Mouse (Mus musculus): ENCODE data around the gene B3gnt4. TPM values are rescaled to one million over a fixed set of nuclear protein-coding genes. Genes with fewer than 3 reads are reported as not detected.

B3gnt4 gene
- polyA plus RNA-seq, 1 experiment from 2014 or later = 2.3 TPM

GRCm38 (mm10) chr5:123556451-123556850 is 46.2 kb downstream of the B3gnt4 start:
- DNase-seq (ENCODE audit: low spot score) (peak; percentile 37), ATAC-seq (no peak)
- no peak overlapping the region for H3K9ac ChIP-seq (ENCODE audit: low read length)
- H3K4me2 ChIP-seq (ENCODE audit: low read length) = no peak overlapping the region
- H3K27me3 ChIP-seq (replicated peaks; ENCODE audit: control insufficient read depth, insufficient read depth, low read length) = no peaks in the 10 kb centered on the region
- peaks cover 61% of the 10 kb centered on the region for H3K36me3 ChIP-seq (ENCODE audit: control insufficient read depth, insufficient read depth, low read length)
- no peaks in the 10 kb centered on the region for H3K9me3 ChIP-seq (replicated peaks; ENCODE audit: control insufficient read depth, low read length)
- 77% methylated on average over 2 of the region's 2 CpGs for WGBS
- H3K27ac ChIP-seq (ENCODE audit: low read depth, low read length) = no peak overlapping the region
- H3K4me3 ChIP-seq (ENCODE audit: low read depth, low read length) = no peak overlapping the region
- no peaks in the 10 kb centered on the region for H3K4me1 ChIP-seq (ENCODE audit: control insufficient read depth, insufficient read depth, low read length)

GRCm38 (mm10) chr5:123559588-123559987 is 49.3 kb downstream of the B3gnt4 start:
- H3K4me1 ChIP-seq (ENCODE audit: control insufficient read depth, insufficient read depth, low read length) = no peaks in the 10 kb centered on the region
- H3K27me3 ChIP-seq (replicated peaks; ENCODE audit: control insufficient read depth, insufficient read depth, low read length) = no peaks in the 10 kb centered on the region
- no peak overlapping the region for H3K9ac ChIP-seq (ENCODE audit: low read length)
- DNase-seq (ENCODE audit: low spot score) (no peak), ATAC-seq (no peak)
- no peak overlapping the region for H3K4me3 ChIP-seq (ENCODE audit: low read depth, low read length)
- 94% methylated on average over 8 of the region's 8 CpGs for WGBS
- no peak overlapping the region for H3K4me2 ChIP-seq (ENCODE audit: low read length)
- H3K36me3 ChIP-seq (ENCODE audit: control insufficient read depth, insufficient read depth, low read length) = peaks cover 87% of the 10 kb centered on the region
- H3K9me3 ChIP-seq (replicated peaks; ENCODE audit: control insufficient read depth, low read length) = no peaks in the 10 kb centered on the region
- H3K27ac ChIP-seq (ENCODE audit: low read depth, low read length) = no peak overlapping the region

GRCm38 (mm10) chr5:123561128-123561527 is 50.9 kb downstream of the B3gnt4 start:
- Histone ChIP-seq H3K27ac (ENCODE audit: low read depth, low read length) (no peak overlapping the region), H3K4me3 (ENCODE audit: low read depth, low read length) (no peak overlapping the region), H3K4me2 (ENCODE audit: low read length) (no peak overlapping the region), H3K36me3 (ENCODE audit: control insufficient read depth, insufficient read depth, low read length) (peaks cover 87% of the 10 kb centered on the region), H3K9me3 (replicated peaks; ENCODE audit: control insufficient read depth, low read length) (no peaks in the 10 kb centered on the region), H3K4me1 (ENCODE audit: control insufficient read depth, insufficient read depth, low read length) (no peaks in the 10 kb centered on the region), H3K27me3 (replicated peaks; ENCODE audit: control insufficient read depth, insufficient read depth, low read length) (no peaks in the 10 kb centered on the region), H3K9ac (ENCODE audit: low read length) (no peak overlapping the region)
- ATAC-seq (no peak), DNase-seq (ENCODE audit: low spot score) (no peak)
- 92% methylated on average over 11 of the region's 11 CpGs for WGBS

Small RNA genes within 50 kb of the gene (microRNA-seq; reads per million reads assigned to microRNA genes)
- gene Mir7647 = 1.1 reads per million

Other genes starting within 250 kb of the B3gnt4 start
- 71.6 and 78.2 TPM in 2 replicates for gene Bcl7a, start 166.6 kb upstream of the B3gnt4 start, polyA plus RNA-seq (2014; fragmentation: Nextera tagmentation; extraction: Ambion mirVana)
- gene Mlxip, start 115.7 kb upstream of the B3gnt4 start, polyA plus RNA-seq (2014; fragmentation: Nextera tagmentation; extraction: Ambion mirVana) = 11.5 and 15.2 TPM in 2 replicates
- gene Lrrc43, start 21.2 kb upstream of the B3gnt4 start, polyA plus RNA-seq (2014; fragmentation: Nextera tagmentation; extraction: Ambion mirVana) = 0.31 and 0.48 TPM in 2 replicates
- not detected in 2 replicates for gene Il31, start 21.0 kb upstream of the B3gnt4 start, polyA plus RNA-seq (2014; fragmentation: Nextera tagmentation; extraction: Ambion mirVana)
- 133 and 137 TPM in 2 replicates for gene Diablo, start 13.7 kb downstream of the B3gnt4 start, polyA plus RNA-seq (2014; fragmentation: Nextera tagmentation; extraction: Ambion mirVana)
- 2.1 and 2.3 TPM in 2 replicates for gene Gm49027, start 15.0 kb downstream of the B3gnt4 start, polyA plus RNA-seq (2014; fragmentation: Nextera tagmentation; extraction: Ambion mirVana)
- gene Vps33a, start 62.6 kb downstream of the B3gnt4 start, polyA plus RNA-seq (2014; fragmentation: Nextera tagmentation; extraction: Ambion mirVana) = 43.3 and 51.2 TPM in 2 replicates
- gene Clip1, start 174.2 kb downstream of the B3gnt4 start, polyA plus RNA-seq (2014; fragmentation: Nextera tagmentation; extraction: Ambion mirVana) = 45.9 and 55.6 TPM in 2 replicates
- 70.3 and 79.8 TPM in 2 replicates for gene Zcchc8, start 210.6 kb downstream of the B3gnt4 start, polyA plus RNA-seq (2014; fragmentation: Nextera tagmentation; extraction: Ambion mirVana)
- gene Rsrc2, start 239.0 kb downstream of the B3gnt4 start, polyA plus RNA-seq (2014; fragmentation: Nextera tagmentation; extraction: Ambion mirVana) = 126 and 143 TPM in 2 replicates
- gene Kntc1, start 239.3 kb downstream of the B3gnt4 start, polyA plus RNA-seq (2014; fragmentation: Nextera tagmentation; extraction: Ambion mirVana) = 11.4 and 12.9 TPM in 2 replicates

Data from forebrain, embryonic 14.5 days (tissue).